Mouse (Mus musculus) ES-E14 (cell line): ENCODE measurements at regions not wholly inside any gene's neighbourhood (a gene's known extent, or its start where the extent isn't known, plus 50 kb on each side); places are given as distances from the start of the nearest gene placed in this dataset.

Source experiments
- DNase-seq: peaks from one replicate; pipeline ENCODE4 v3.0.0-alpha.2; 2013; ENCODE audit warnings: low read depth, low spot score
- H3K27ac ChIP-seq: 2 replicates; pipeline ENCODE4 v1.5.1; 2012; ENCODE audit warnings: low read depth, mild to moderate bottlenecking, low read length, moderate library complexity, mixed read lengths; ENCODE audit not compliant: poor library complexity, insufficient read depth, severe bottlenecking
- H3K36me3 ChIP-seq: 2 replicates; pipeline ENCODE4 v1.6.1; 2012; ENCODE audit warnings: mild to moderate bottlenecking, low read length, moderate library complexity, mixed read lengths; ENCODE audit not compliant: control insufficient read depth, poor library complexity, insufficient read depth, severe bottlenecking
- H3K4me1 ChIP-seq, 2 experiments: fragments of 150-350 bp in 1 of 2; sonication (generic) in 1 of 2; 2 replicates each; pipeline ENCODE4 v1.6.1; 2012; ENCODE audit warnings: low read length in 2 of 2, mild to moderate bottlenecking in 1 of 2, mixed read lengths in 1 of 2; ENCODE audit not compliant: control insufficient read depth in 2 of 2, insufficient read depth in 2 of 2, poor library complexity in 1 of 2
- H3K4me3 ChIP-seq, 2 experiments: fragments of 150-350 bp in 1 of 2; sonication (generic) in 1 of 2; 2 replicates each; pipeline ENCODE4 v1.5.1; 2012; ENCODE audit warnings: low read length in 2 of 2, low read depth in 1 of 2, mild to moderate bottlenecking in 1 of 2, mixed read lengths in 1 of 2; ENCODE audit not compliant: insufficient read depth in 1 of 2, poor library complexity in 1 of 2, severe bottlenecking in 1 of 2
- H3K9ac ChIP-seq: 2 replicates; pipeline ENCODE4 v1.6.1; 2012; ENCODE audit warnings: low read depth, mild to moderate bottlenecking, low read length, mixed read lengths; ENCODE audit not compliant: poor library complexity, insufficient read depth, severe bottlenecking
- H3K9me3 ChIP-seq: fragments of 150-350 bp; sonication (generic); 2 replicates; pipeline ENCODE4 v1.6.1; 2012; ENCODE audit warnings: low read depth, mild to moderate bottlenecking, low read length; ENCODE audit not compliant: control insufficient read depth, insufficient read depth
- CHD2 ChIP-seq: IDR thresholded peaks from 2 replicates; pipeline ENCODE4 v1.6.1; 2014; ENCODE audit warnings: mild to moderate bottlenecking, low read depth, low read length, inconsistent platforms
- HCFC1 ChIP-seq: IDR thresholded peaks from 2 replicates; pipeline ENCODE4 v1.6.1; 2012; ENCODE audit warnings: low read length, inconsistent platforms, borderline replicate concordance; ENCODE audit not compliant: insufficient read depth
- MAFK ChIP-seq: IDR thresholded peaks from 2 replicates; pipeline ENCODE4 v1.6.1; 2014; ENCODE audit warnings: mild to moderate bottlenecking, low read depth, low read length, inconsistent platforms; ENCODE audit not compliant: insufficient read depth
- ZC3H11A ChIP-seq: IDR thresholded peaks from 2 replicates; pipeline ENCODE4 v1.6.1; 2012; ENCODE audit warnings: low read depth, mild to moderate bottlenecking, inconsistent platforms, low read length, borderline replicate concordance
- ZNF384 ChIP-seq: IDR thresholded peaks from 2 replicates; pipeline ENCODE4 v1.6.1; 2012; ENCODE audit warnings: low read depth, low read length, inconsistent platforms
- in situ Hi-C, 2 experiments: fragments of 600-800 bp; cut with MboI; formaldehyde crosslinking; loops; one replicate each; pipeline ENCODE4 v1.15.1; 2025; ENCODE audit warnings: low sequenced_read_pairs in 2 of 2, inconsistent platforms in 1 of 2; ENCODE audit not compliant: unreplicated experiment in 2 of 2

- no peaks in the 10 kb centered on the region for H3K9me3 ChIP-seq
- no peaks in the 10 kb centered on the region for H3K36me3 ChIP-seq
- TF ChIP-seq CHD2 (no peak), HCFC1 (no peak), ZC3H11A (no peak), MAFK (no peak), ZNF384 (no peak)
- no peaks in the 10 kb centered on the region for H3K4me1 ChIP-seq
- no peak for DNase-seq
- H3K4me3 ChIP-seq = no peak overlapping the region
- in situ Hi-C loops = no loop called here
- no peak overlapping the region for H3K9ac ChIP-seq
- no peak overlapping the region for H3K27ac ChIP-seq
Measured at GRCm38 (mm10) chr8:82702044-82702443, 71.9 kb downstream of the Zfp330 start.

GRCm38 (mm10) chr8:82700471-82700870 lies 73.5 kb downstream of the Zfp330 start:
- H3K4me1 ChIP-seq = no peaks in the 10 kb centered on the region
- TF ChIP-seq MAFK (no peak), HCFC1 (no peak), ZNF384 (no peak), CHD2 (no peak), ZC3H11A (no peak)
- no peak overlapping the region for H3K27ac ChIP-seq
- H3K4me3 ChIP-seq = no peak overlapping the region
- H3K9me3 ChIP-seq = no peaks in the 10 kb centered on the region
- in situ Hi-C loops = no loop called here
- no peaks in the 10 kb centered on the region for H3K36me3 ChIP-seq
- no peak for DNase-seq
- H3K9ac ChIP-seq = no peak overlapping the region

GRCm38 (mm10) chr8:82699221-82699620 lies 74.7 kb downstream of the Zfp330 start:
- H3K27ac ChIP-seq = no peak overlapping the region
- H3K4me1 ChIP-seq = no peaks in the 10 kb centered on the region
- no peaks in the 10 kb centered on the region for H3K36me3 ChIP-seq
- H3K9ac ChIP-seq = no peak overlapping the region
- H3K4me3 ChIP-seq = no peak overlapping the region
- TF ChIP-seq HCFC1 (no peak), ZNF384 (no peak), ZC3H11A (no peak), CHD2 (no peak), MAFK (no peak)
- DNase-seq = no peak
- H3K9me3 ChIP-seq = no peaks in the 10 kb centered on the region
- in situ Hi-C loops = no loop called here

GRCm38 (mm10) chr8:82698071-82698470 lies 75.9 kb downstream of the Zfp330 start:
- no peak overlapping the region for H3K9ac ChIP-seq
- no peak overlapping the region for H3K4me3 ChIP-seq
- no peak for TF ChIP-seq CHD2
- no peak for TF ChIP-seq MAFK
- TF ChIP-seq ZNF384 = no peak
- TF ChIP-seq HCFC1 = no peak
- no peak for TF ChIP-seq ZC3H11A
- no peak for DNase-seq
- H3K36me3 ChIP-seq = no peaks in the 10 kb centered on the region
- H3K9me3 ChIP-seq = no peaks in the 10 kb centered on the region
- in situ Hi-C loops = no loop called here
- H3K4me1 ChIP-seq = no peaks in the 10 kb centered on the region
- H3K27ac ChIP-seq = no peak overlapping the region

GRCm38 (mm10) chr8:82693086-82693485 lies 80.9 kb downstream of the Zfp330 start:
- H3K36me3 ChIP-seq = no peaks in the 10 kb centered on the region
- no peak overlapping the region for H3K9ac ChIP-seq
- H3K4me1 ChIP-seq = no peaks in the 10 kb centered on the region
- no peak overlapping the region for H3K4me3 ChIP-seq
- in situ Hi-C loops = no loop called here
- DNase-seq = no peak
- TF ChIP-seq HCFC1 (no peak), CHD2 (no peak)
- no peak overlapping the region for H3K27ac ChIP-seq
- H3K9me3 ChIP-seq = no peaks in the 10 kb centered on the region
